Mouse (Mus musculus) hindbrain, embryonic 11.5 days (tissue): ENCODE measurements around the gene Xrcc3. TPM values are rescaled to one million over a fixed set of nuclear protein-coding genes. Genes with fewer than 3 reads are reported as not detected.

Experiments used
- ATAC-seq: fragments of 200-750 bp; cut with Nextera tagmentation; 2 replicates; pipeline ENCODE4 v1.8.0; 2017; ENCODE audit warnings: mild to moderate bottlenecking, moderate TSS enrichment, moderate library complexity; ENCODE audit not compliant: low FRiP score
- DNase-seq: peaks from one replicate; pipeline ENCODE4 v3.0.0-alpha.2; 2015; ENCODE audit warnings: low spot score
- H3K27ac ChIP-seq: fragments of 300-500 bp; sonication (generic); 2 replicates; pipeline ENCODE4 v1.5.1; 2014; ENCODE audit warnings: mild to moderate bottlenecking, low read depth, low read length
- H3K27me3 ChIP-seq: fragments of 300-500 bp; sonication (generic); 2 replicates; pipeline ENCODE4 v1.6.1; 2014; ENCODE audit warnings: mild to moderate bottlenecking, low read length, moderate library complexity, mixed read lengths; ENCODE audit not compliant: control insufficient read depth, insufficient read depth
- H3K36me3 ChIP-seq: fragments of 300-500 bp; sonication (generic); 2 replicates; pipeline ENCODE4 v1.6.1; 2014; ENCODE audit warnings: mild to moderate bottlenecking, low read length, moderate library complexity, mixed read lengths; ENCODE audit not compliant: control insufficient read depth, insufficient read depth
- H3K4me1 ChIP-seq: fragments of 300-500 bp; sonication (generic); replicated peaks from 2 replicates; pipeline ENCODE4 v1.6.1; 2014; ENCODE audit warnings: low read length, mixed read lengths; ENCODE audit not compliant: control insufficient read depth, insufficient read depth
- H3K4me2 ChIP-seq: fragments of 300-500 bp; sonication (generic); replicated peaks from 2 replicates; pipeline ENCODE4 v1.6.1; 2014; ENCODE audit warnings: mild to moderate bottlenecking, low read depth, low read length
- H3K4me3 ChIP-seq: fragments of 300-500 bp; sonication (generic); 2 replicates; pipeline ENCODE4 v1.5.1; 2014; ENCODE audit warnings: low read depth, low read length
- H3K9ac ChIP-seq: fragments of 300-500 bp; sonication (generic); 2 replicates; pipeline ENCODE4 v1.6.1; 2014; ENCODE audit warnings: low read depth, low read length
- H3K9me3 ChIP-seq: fragments of 300-500 bp; sonication (generic); 2 replicates; pipeline ENCODE4 v1.6.1; 2016; ENCODE audit warnings: low read length; ENCODE audit not compliant: control insufficient read depth
- WGBS: fragments of 180-500 bp; shearing (Covaris S2); extraction: QIAGEN DNeasy Blood & Tissue Kit; methylation state at CpG from one replicate; pipeline ENCODE4 v1.1.7; 2014; 5-methylcytosine and 5-hydroxymethylcytosine counted together
- polyA plus RNA-seq: library from polyadenylated mRNA; unstranded; fragments of >200 nt; fragmentation: Nextera tagmentation; extraction: Ambion mirVana; gene quantifications from 2 replicates; pipeline ENCODE4 v1.2.1, GENCODE M21; 2014

The Xrcc3 gene
- polyA plus RNA-seq, 1 experiment from 2014 or later: 8.2 TPM

DNA sequence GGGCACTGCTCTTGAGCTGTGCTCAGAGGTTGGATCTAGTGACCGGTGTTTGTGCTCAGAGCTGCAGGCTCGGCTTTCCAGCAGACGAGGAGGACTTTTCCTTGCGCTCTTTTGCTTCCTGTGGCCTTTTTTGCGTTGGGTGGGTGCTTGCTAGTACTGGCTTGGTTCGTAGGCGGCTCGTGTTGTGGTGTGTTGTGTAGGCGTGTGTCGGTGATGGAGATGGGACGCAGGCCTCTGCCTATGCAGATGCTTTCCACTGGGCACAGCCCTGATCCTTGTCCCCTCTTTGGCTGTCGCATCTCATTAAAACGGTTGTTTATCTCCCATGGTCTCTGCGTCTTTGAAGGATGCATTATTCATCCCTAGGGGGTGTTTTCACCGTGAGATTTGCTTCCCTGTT, 38.8 kb downstream of the Xrcc3 start:
- no peaks in the 10 kb centered on the region for H3K27me3 ChIP-seq
- H3K4me3 ChIP-seq: no peak overlapping the region
- no peak overlapping the region for H3K9ac ChIP-seq
- peaks cover 31% of the 10 kb centered on the region for H3K36me3 ChIP-seq
- ATAC-seq (no peak), DNase-seq (no peak)
- H3K4me1 ChIP-seq: no peaks in the 10 kb centered on the region
- H3K4me2 ChIP-seq: no peak overlapping the region
- WGBS: 74% methylated on average over 15 of the region's 15 CpGs
- H3K27ac ChIP-seq: no peak overlapping the region
- H3K9me3 ChIP-seq: no peaks in the 10 kb centered on the region

- H3K4me1 ChIP-seq: no peaks in the 10 kb centered on the region
- no peak for ATAC-seq
- DNase-seq: no peak
- no peaks in the 10 kb centered on the region for H3K9me3 ChIP-seq
- no peaks in the 10 kb centered on the region for H3K27me3 ChIP-seq
- 92% methylated on average over 16 of the region's 16 CpGs for WGBS
- H3K4me2 ChIP-seq: no peak overlapping the region
- no peak overlapping the region for H3K9ac ChIP-seq
- H3K27ac ChIP-seq: no peak overlapping the region
- peaks cover 27% of the 10 kb centered on the region for H3K36me3 ChIP-seq
- H3K4me3 ChIP-seq: no peak overlapping the region
Measured at GRCm38 (mm10) chr12:111774156-111774555, 39.5 kb downstream of the Xrcc3 start.

DNA sequence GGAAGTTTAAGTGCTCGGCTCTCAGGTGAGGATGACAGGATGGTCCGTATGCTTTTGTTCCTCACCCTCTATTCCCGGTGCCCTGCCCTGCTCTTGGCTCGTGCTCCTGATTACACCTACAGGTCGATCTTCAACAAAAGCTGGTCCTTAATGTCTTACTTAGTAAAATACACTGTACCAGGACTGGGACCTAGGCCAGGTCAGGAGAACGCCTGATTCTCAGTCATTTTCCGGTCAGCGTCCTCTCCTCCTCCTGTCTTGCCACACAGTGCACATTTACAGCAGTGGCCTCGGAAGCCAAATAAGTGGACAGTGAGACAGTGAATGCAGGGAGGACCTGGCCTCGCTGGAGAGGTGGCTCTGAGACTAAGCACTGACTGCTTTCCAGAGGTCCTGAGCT, 43.0 kb downstream of the Xrcc3 start:
- DNase-seq (no peak), ATAC-seq (no peak)
- Histone ChIP-seq H3K9me3 (no peaks in the 10 kb centered on the region), H3K36me3 (peaks cover 12% of the 10 kb centered on the region; the same call in 1 of the 2 replicates), H3K4me2 (no peak overlapping the region), H3K27ac (no peak overlapping the region), H3K4me3 (no peak overlapping the region), H3K27me3 (no peaks in the 10 kb centered on the region), H3K9ac (no peak overlapping the region), H3K4me1 (peaks cover 9% of the 10 kb centered on the region)
- WGBS: 89% methylated on average over 10 of the region's 10 CpGs

GRCm38 (mm10) chr12:111769816-111770577, 43.7 kb downstream of the Xrcc3 start:
- Histone ChIP-seq H3K4me2 (no peak overlapping the region), H3K27ac (no peak overlapping the region), H3K27me3 (no peaks in the 10 kb centered on the region), H3K9ac (no peak overlapping the region), H3K4me1 (peaks cover 11% of the 10 kb centered on the region), H3K36me3 (peaks cover 10% of the 10 kb centered on the region; the same call in 1 of the 2 replicates), H3K9me3 (no peaks in the 10 kb centered on the region), H3K4me3 (no peak overlapping the region)
- WGBS: 71% methylated on average over 8 of the region's 9 CpGs
- ATAC-seq: no peak
- DNase-seq: no peak

DNA sequence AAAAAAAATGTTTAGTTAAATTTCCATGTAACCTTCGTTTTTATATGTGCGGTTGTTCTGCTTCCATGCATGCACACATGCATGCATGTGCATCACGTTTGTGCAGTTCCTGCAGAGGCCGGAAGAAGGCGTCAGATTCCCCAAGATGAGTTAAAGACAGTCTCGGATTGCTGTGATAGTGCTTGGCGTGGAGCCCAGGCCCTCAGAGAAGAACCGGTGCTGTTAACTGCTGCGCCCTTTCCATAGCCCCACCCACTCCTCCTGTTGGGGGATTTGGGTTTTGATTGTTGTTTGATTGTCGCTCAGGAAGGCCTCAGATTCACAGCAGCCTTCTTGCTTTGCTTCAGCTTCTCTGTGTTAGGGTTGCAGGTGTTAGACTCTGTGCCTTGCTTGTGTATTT, 44.4 kb downstream of the Xrcc3 start:
- Histone ChIP-seq H3K27ac (no peak overlapping the region), H3K36me3 (peaks cover 5% of the 10 kb centered on the region; the same call in 1 of the 2 replicates), H3K4me3 (no peak overlapping the region), H3K9ac (no peak overlapping the region), H3K4me1 (peaks cover 11% of the 10 kb centered on the region), H3K4me2 (no peak overlapping the region), H3K27me3 (no peaks in the 10 kb centered on the region), H3K9me3 (no peaks in the 10 kb centered on the region)
- no peak for DNase-seq
- 49% methylated on average over 10 of the region's 10 CpGs for WGBS
- no peak for ATAC-seq

GRCm38 (mm10) chr12:111768322-111768928, 45.2 kb downstream of the Xrcc3 start:
- Histone ChIP-seq H3K9ac (no peak overlapping the region), H3K36me3 (no peaks in the 10 kb centered on the region; the same call in 1 of the 2 replicates), H3K27me3 (no peaks in the 10 kb centered on the region), H3K4me3 (no peak overlapping the region), H3K4me2 (no peak overlapping the region), H3K4me1 (peaks cover 11% of the 10 kb centered on the region), H3K9me3 (no peaks in the 10 kb centered on the region), H3K27ac (no peak overlapping the region)
- 94% methylated on average over 10 of the region's 10 CpGs for WGBS
- ATAC-seq: no peak
- DNase-seq: no peak

- H3K27ac ChIP-seq: peak overlapping the region; percentile 67
- DNase-seq: peak; percentile 55
- 25% methylated on average over 16 of the region's 16 CpGs for WGBS
Measured at GRCm38 (mm10) chr12:111766313-111767236, 47.1 kb downstream of the Xrcc3 start.

GRCm38 (mm10) chr12:111762620-111763280, 50.9 kb downstream of the Xrcc3 start:
- H3K4me2 ChIP-seq: no peak overlapping the region
- H3K4me1 ChIP-seq: peaks cover 21% of the 10 kb centered on the region
- no peaks in the 10 kb centered on the region for H3K9me3 ChIP-seq
- WGBS: 89% methylated on average over 13 of the region's 13 CpGs
- no peaks in the 10 kb centered on the region for H3K27me3 ChIP-seq
- no peak overlapping the region for H3K4me3 ChIP-seq
- H3K9ac ChIP-seq: no peak overlapping the region
- DNase-seq: no peak
- no peaks in the 10 kb centered on the region for H3K36me3 ChIP-seq
- ATAC-seq: no peak
- H3K27ac ChIP-seq: no peak overlapping the region

More at GRCm38 (mm10) chr12:111766313-111767236, 47.1 kb downstream of the Xrcc3 start:
- peak; percentile 84 for ATAC-seq
- Histone ChIP-seq H3K4me2 (peak overlapping the region; percentile 20), H3K4me1 (peaks cover 11% of the 10 kb centered on the region), H3K9ac (0 out of 2 replicates have a peak overlapping the region, but pooled peaks have one; percentile 15), H3K27me3 (no peaks in the 10 kb centered on the region), H3K4me3 (no peak overlapping the region), H3K9me3 (no peaks in the 10 kb centered on the region), H3K36me3 (no peaks in the 10 kb centered on the region)
